Mouse (Mus musculus) frontal cortex, adult (tissue): ENCODE measurements at regions not wholly inside any gene's neighbourhood (a gene's known extent, or its start where the extent isn't known, plus 50 kb on each side); places are given as distances from the start of the nearest gene placed in this dataset.

Experiments used
- ATAC-seq: cut with Nextera tagmentation; 2 replicates; pipeline ENCODE4 v1.9.2; 2017; ENCODE audit warnings: mild to moderate bottlenecking, moderate library complexity, mixed read lengths; ENCODE audit not compliant: low TSS enrichment

- no peak for ATAC-seq
Measured at GRCm38 (mm10) chr17:88173354-88174032, 108.4 kb upstream of the Fbxo11 start.

GRCm38 (mm10) chr17:88174242-88174679 lies 109.2 kb upstream of the Fbxo11 start:
- ATAC-seq: no peak

- no peak for ATAC-seq
Measured at GRCm38 (mm10) chr17:88175951-88176623, 111.0 kb upstream of the Fbxo11 start.

GRCm38 (mm10) chr17:88190735-88191134 lies 125.6 kb upstream of the Fbxo11 start:
- no peak for ATAC-seq

GRCm38 (mm10) chr17:88191444-88191843 lies 126.4 kb upstream of the Fbxo11 start:
- no peak for ATAC-seq

GRCm38 (mm10) chr17:88191930-88192807 lies 127.1 kb upstream of the Fbxo11 start:
- ATAC-seq: no peak

- no peak for ATAC-seq
Measured at GRCm38 (mm10) chr17:88194693-88195092, 129.6 kb upstream of the Fbxo11 start.

GRCm38 (mm10) chr17:88195303-88195702 lies 130.2 kb upstream of the Fbxo11 start:
- ATAC-seq: peak; percentile 90

GRCm38 (mm10) chr17:88195893-88196292 lies 130.8 kb upstream of the Fbxo11 start:
- ATAC-seq: no peak

- ATAC-seq: no peak
Measured at GRCm38 (mm10) chr17:88196322-88196721, 131.2 kb upstream of the Fbxo11 start.

- no peak for ATAC-seq
Measured at GRCm38 (mm10) chr17:88197381-88197780, 132.3 kb upstream of the Fbxo11 start.

GRCm38 (mm10) chr17:88201249-88201970 lies 136.3 kb upstream of the Fbxo11 start:
- no peak for ATAC-seq

- no peak for ATAC-seq
Measured at GRCm38 (mm10) chr17:88202214-88202613, 137.1 kb upstream of the Fbxo11 start.

GRCm38 (mm10) chr17:88209565-88209964 lies 144.5 kb upstream of the Fbxo11 start:
- no peak for ATAC-seq

- ATAC-seq: no peak
Measured at GRCm38 (mm10) chr17:88212121-88212520, 147.0 kb upstream of the Fbxo11 start.

- ATAC-seq: no peak
Measured at GRCm38 (mm10) chr17:88214746-88215145, 149.7 kb upstream of the Fbxo11 start.

GRCm38 (mm10) chr17:88222379-88222955 lies 157.4 kb upstream of the Fbxo11 start:
- no peak for ATAC-seq

GRCm38 (mm10) chr17:88240476-88240875 lies 175.4 kb upstream of the Fbxo11 start:
- no peak for ATAC-seq

- no peak for ATAC-seq
Measured at GRCm38 (mm10) chr17:88248625-88249024, 183.5 kb upstream of the Fbxo11 start.

- ATAC-seq: peak; percentile 60
Measured at GRCm38 (mm10) chr17:88251949-88252521, 186.9 kb upstream of the Fbxo11 start.
